In genomic region chr17:34626773-34627092, GRCm38 (mm10) we compare ENCODE assay signal across 8 mouse cellular contexts. TPM values are rescaled to one million over a fixed set of nuclear protein-coding genes. Genes with fewer than 3 reads are reported as not detected.
A peak's percentile ranks its signal among the peaks of the same experiment; 100 is the strongest.
DNase-seq lines count a peak whose midpoint lies in the region; ATAC-seq and TF ChIP-seq lines count a peak whose summit lies in the region.

No protein-coding gene starts in this region.

- under 1% methylated on average over 18 of the region's 18 CpGs for WGBS in heart, postnatal 0 days
- WGBS in limb, embryonic 15.5 days, result under 1% methylated on average over 18 of the region's 18 CpGs

- H3K9ac ChIP-seq in heart, postnatal 0 days (replicated peaks; ENCODE audit: low read depth, low read length), result peak overlapping the region; percentile 59
- peak overlapping the region; percentile 75 for H3K9ac ChIP-seq in limb, embryonic 15.5 days

- TF ChIP-seq EP300 in heart, postnatal 0 days (IDR thresholded peaks at IDR 0.05; ENCODE audit: low read depth), result no peak

- TF ChIP-seq CTCF in heart, postnatal 0 days (IDR thresholded peaks at IDR 0.05; ENCODE audit: low read depth), result peak; percentile 63

- peaks cover 34% of the 10 kb centered on the region for H3K36me3 ChIP-seq in heart, postnatal 0 days (replicated peaks; ENCODE audit: control insufficient read depth, insufficient read depth, low read length)
- H3K36me3 ChIP-seq in limb, embryonic 15.5 days, result peaks cover 33% of the 10 kb centered on the region

- no peaks in the 10 kb centered on the region for H3K9me3 ChIP-seq in heart, postnatal 0 days (replicated peaks; ENCODE audit: control insufficient read depth, low read length)
- H3K9me3 ChIP-seq in limb, embryonic 15.5 days, result no peaks in the 10 kb centered on the region

- H3K4me3 ChIP-seq in heart, postnatal 0 days (ENCODE audit: low read depth, low read length), result peak overlapping the region; percentile 69
- H3K4me3 ChIP-seq in limb, embryonic 15.5 days, result peak overlapping the region; percentile 78

- intact Hi-C loops in left cerebral cortex, postnatal 4 days (cut with DNase I), result no loop called here

- DNase-seq in left cerebral cortex, postnatal 4 days, result peak; percentile 62
- DNase-seq in left cerebral cortex, adult 18-20 months (ENCODE audit: low spot score in 2 of 2), result no peak
- peak; percentile 57 for DNase-seq in heart, postnatal 0 days (ENCODE audit: low spot score)
- peak; percentile 63 for DNase-seq in naive thymus-derived CD4-positive, alpha-beta T cell, adult 2 months (ENCODE audit: low read depth)
- DNase-seq in urinary bladder, postnatal 36 days (ENCODE audit: low spot score in 2 of 2), result no peak
- DNase-seq in gastrocnemius, adult 8-10 months (ENCODE audit: low spot score in 2 of 2), result no peak

- peak overlapping the region; percentile 96 for H3K27ac ChIP-seq in heart, postnatal 0 days (ENCODE audit: low read depth)
- H3K27ac ChIP-seq in limb, embryonic 15.5 days, result peak overlapping the region; percentile 96

- peak; percentile 37 for ATAC-seq in common myeloid progenitor, adult 5-6 weeks (replicated peaks; ENCODE audit: low read depth, poor library complexity, severe bottlenecking)
- ATAC-seq in heart, postnatal 0 days (ENCODE audit: insufficient read depth, low read depth), result no peak
- no peak for ATAC-seq in limb, embryonic 15.5 days (ENCODE audit: insufficient number of reproducible peaks, low FRiP score, low TSS enrichment, low read depth)

- H3K4me2 ChIP-seq in heart, postnatal 0 days (ENCODE audit: low read depth, low read length), result peak overlapping the region; percentile 85
- H3K4me2 ChIP-seq in limb, embryonic 15.5 days, result peak overlapping the region; percentile 90

- H3K27me3 ChIP-seq in heart, postnatal 0 days (ENCODE audit: control insufficient read depth, insufficient read depth, low read length), result peaks cover 28% of the 10 kb centered on the region
- H3K27me3 ChIP-seq in limb, embryonic 15.5 days, result peaks cover 24% of the 10 kb centered on the region

- H3K4me1 ChIP-seq in heart, postnatal 0 days (ENCODE audit: control insufficient read depth, insufficient read depth), result peaks cover 16% of the 10 kb centered on the region
- H3K4me1 ChIP-seq in limb, embryonic 15.5 days, result peaks cover 49% of the 10 kb centered on the region

RNA-seq across cellular contexts. Expression of gene Ppt2, which starts 1.6 kb away (rescaled TPM):
- total RNA-seq in left cerebral cortex, postnatal 4 days (2021), result 10 to 100 TPM; 30.3 to 32.7 TPM
- total RNA-seq in left cerebral cortex, adult 18-20 months (2021), result 10 to 100 TPM; 43.6 to 47.2 TPM
- total RNA-seq in common myeloid progenitor, adult 5-6 weeks (2017), result 17.4 and 21.2 TPM in 2 replicates
- total RNA-seq in heart, postnatal 0 days (2014; rRNA removed; ENCODE audit: low replicate concordance), result 35.7 and 37.4 TPM in 2 replicates
- 24.0 and 25.7 TPM in 2 replicates for polyA plus RNA-seq in heart, postnatal 0 days (2015; fragmentation: Nextera tagmentation; extraction: Ambion mirVana)
- 26.8 and 29.9 TPM in 2 replicates for polyA plus RNA-seq in limb, embryonic 15.5 days (2015; fragmentation: Nextera tagmentation; extraction: Ambion mirVana)
- 10 to 100 TPM; 38.0 to 40.7 (median 39.9) TPM for total RNA-seq in gastrocnemius, adult 8-10 months (2022)

RNA-seq across cellular contexts. Expression of gene Prrt1, which starts 2.6 kb away (rescaled TPM):
- total RNA-seq in left cerebral cortex, postnatal 4 days (2021), result 10 to 100 TPM; 78.2 to 81.9 TPM
- 100 to 1,000 TPM; 131 to 147 TPM for total RNA-seq in left cerebral cortex, adult 18-20 months (2021)
- total RNA-seq in common myeloid progenitor, adult 5-6 weeks (2017), result not detected in 2 replicates
- 0.35 TPM in 1 of 2 replicates, not detected in the other for total RNA-seq in heart, postnatal 0 days (2014; rRNA removed; ENCODE audit: low replicate concordance)
- polyA plus RNA-seq in heart, postnatal 0 days (2015; fragmentation: Nextera tagmentation; extraction: Ambion mirVana), result 0.16 and 0.19 TPM in 2 replicates
- 0.46 and 0.60 TPM in 2 replicates for polyA plus RNA-seq in limb, embryonic 15.5 days (2015; fragmentation: Nextera tagmentation; extraction: Ambion mirVana)
- total RNA-seq in gastrocnemius, adult 8-10 months (2022), result under 1 TPM in 3 of 4 experiments, not detected in 1; 0.12 to 0.35 (median 0.25) TPM

RNA-seq across cellular contexts. Expression of gene Egfl8, which starts 11.0 kb away (rescaled TPM):
- total RNA-seq in left cerebral cortex, postnatal 4 days (2021), result 1 to 10 TPM; 4.9 to 5.9 TPM
- 1 to 10 TPM; 3.2 to 3.4 TPM for total RNA-seq in left cerebral cortex, adult 18-20 months (2021)
- total RNA-seq in common myeloid progenitor, adult 5-6 weeks (2017), result 1.6 and 2.4 TPM in 2 replicates
- total RNA-seq in heart, postnatal 0 days (2014; rRNA removed; ENCODE audit: low replicate concordance), result 0.15 and 0.93 TPM in 2 replicates
- polyA plus RNA-seq in heart, postnatal 0 days (2015; fragmentation: Nextera tagmentation; extraction: Ambion mirVana), result 0.97 and 1.3 TPM in 2 replicates
- polyA plus RNA-seq in limb, embryonic 15.5 days (2015; fragmentation: Nextera tagmentation; extraction: Ambion mirVana), result 8.3 and 13.4 TPM in 2 replicates
- 1 to 10 TPM in 3 of 4 experiments, under 1 TPM in 1; 0.77 to 1.4 (median 1.1) TPM for total RNA-seq in gastrocnemius, adult 8-10 months (2022)

RNA-seq across cellular contexts. Expression of gene Fkbpl, which starts 17.8 kb away (rescaled TPM):
- total RNA-seq in left cerebral cortex, postnatal 4 days (2021), result 10 to 100 TPM in 1 of 2 experiments, 1 to 10 TPM in 1; 7.9 to 10.5 TPM
- 10 to 100 TPM; 11.4 to 14.3 TPM for total RNA-seq in left cerebral cortex, adult 18-20 months (2021)
- 20.6 and 31.6 TPM in 2 replicates for total RNA-seq in common myeloid progenitor, adult 5-6 weeks (2017)
- 2.6 and 7.1 TPM in 2 replicates for total RNA-seq in heart, postnatal 0 days (2014; rRNA removed; ENCODE audit: low replicate concordance)
- 12.3 and 13.4 TPM in 2 replicates for polyA plus RNA-seq in heart, postnatal 0 days (2015; fragmentation: Nextera tagmentation; extraction: Ambion mirVana)
- 15.5 and 17.1 TPM in 2 replicates for polyA plus RNA-seq in limb, embryonic 15.5 days (2015; fragmentation: Nextera tagmentation; extraction: Ambion mirVana)
- total RNA-seq in gastrocnemius, adult 8-10 months (2022), result 1 to 10 TPM; 5.3 to 9.4 (median 8.9) TPM

RNA-seq across cellular contexts. Expression of gene Atf6b, which starts 20.2 kb away (rescaled TPM):
- total RNA-seq in left cerebral cortex, postnatal 4 days (2021), result 10 to 100 TPM; 72.8 to 75.4 TPM
- total RNA-seq in left cerebral cortex, adult 18-20 months (2021), result 10 to 100 TPM; 60.1 to 63.2 TPM
- total RNA-seq in common myeloid progenitor, adult 5-6 weeks (2017), result 19.9 and 25.1 TPM in 2 replicates
- 15.8 and 16.6 TPM in 2 replicates for total RNA-seq in heart, postnatal 0 days (2014; rRNA removed; ENCODE audit: low replicate concordance)
- 22.5 and 24.3 TPM in 2 replicates for polyA plus RNA-seq in heart, postnatal 0 days (2015; fragmentation: Nextera tagmentation; extraction: Ambion mirVana)
- polyA plus RNA-seq in limb, embryonic 15.5 days (2015; fragmentation: Nextera tagmentation; extraction: Ambion mirVana), result 85.4 and 88.3 TPM in 2 replicates
- total RNA-seq in gastrocnemius, adult 8-10 months (2022), result 1 to 10 TPM; 5.4 to 7.6 (median 6.3) TPM

Comparison
In these comparisons a context has a peak if more than half of its experiments do, and no peak if none do; other contexts are left out.
1. DNase-seq: peak in left cerebral cortex, postnatal 4 days (single experiment), heart, postnatal 0 days (single experiment) and naive thymus-derived CD4-positive, alpha-beta T cell, adult 2 months (single experiment); none in left cerebral cortex, adult 18-20 months (0 of 2), urinary bladder, postnatal 36 days (0 of 2) and gastrocnemius, adult 8-10 months (0 of 2).
2. RNA of gene Prrt1, which starts 2.6 kb away (total RNA-seq): 131 to 147 TPM in left cerebral cortex, adult 18-20 months and 78.2 to 81.9 TPM in left cerebral cortex, postnatal 4 days; 0.12 to 0.35 TPM in gastrocnemius, adult 8-10 months, not detected in common myeloid progenitor, adult 5-6 weeks and 0.35 TPM in heart, postnatal 0 days; every median in the first group is over 10 times any median in the second.